Mouse (Mus musculus): Measurements from ENCODE around the gene Wrb.

DNA sequence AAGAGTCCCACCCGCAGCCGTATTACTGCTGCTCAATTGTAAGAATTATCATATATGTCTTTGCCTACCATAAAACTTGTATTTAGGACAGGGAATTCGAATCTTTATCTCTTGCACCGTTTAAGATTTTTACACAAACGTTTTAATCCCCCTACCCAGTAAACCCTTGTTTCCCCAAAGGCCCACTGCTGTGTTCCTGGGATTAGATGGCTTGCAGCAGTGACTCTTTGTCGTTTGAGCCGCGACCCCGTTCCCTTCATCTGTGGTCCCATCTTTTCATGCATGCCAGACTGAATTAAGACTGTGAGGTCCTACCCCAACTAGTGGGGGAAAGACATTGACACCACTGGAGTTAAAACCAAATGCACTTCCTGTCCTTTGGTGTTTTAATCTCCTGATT, 16.7 kb upstream of the Wrb start:
- no peak for TF ChIP-seq GATA1 (IDR thresholded peaks at IDR 0.05; ENCODE audit: borderline replicate concordance, low read length)
- TF ChIP-seq FLI1 (IDR thresholded peaks at IDR 0.05; ENCODE audit: low read length), result no peak

Measured in megakaryocyte, embryonic 14.5 days (primary cell).